Mouse (Mus musculus) C2C12 (cell line): ENCODE measurements around the gene Irgq.

Experiments
- CTCF ChIP-seq: IDR thresholded peaks from one replicate; pipeline ENCODE4 v1.5.1; 2011; ENCODE audit not compliant: control insufficient read depth, insufficient read depth, insufficient read length
- MYOD1 ChIP-seq: IDR thresholded peaks from one replicate; pipeline ENCODE4 v1.6.1; 2011; ENCODE audit warnings: low read depth; ENCODE audit not compliant: control insufficient read depth, insufficient read length

DNA sequence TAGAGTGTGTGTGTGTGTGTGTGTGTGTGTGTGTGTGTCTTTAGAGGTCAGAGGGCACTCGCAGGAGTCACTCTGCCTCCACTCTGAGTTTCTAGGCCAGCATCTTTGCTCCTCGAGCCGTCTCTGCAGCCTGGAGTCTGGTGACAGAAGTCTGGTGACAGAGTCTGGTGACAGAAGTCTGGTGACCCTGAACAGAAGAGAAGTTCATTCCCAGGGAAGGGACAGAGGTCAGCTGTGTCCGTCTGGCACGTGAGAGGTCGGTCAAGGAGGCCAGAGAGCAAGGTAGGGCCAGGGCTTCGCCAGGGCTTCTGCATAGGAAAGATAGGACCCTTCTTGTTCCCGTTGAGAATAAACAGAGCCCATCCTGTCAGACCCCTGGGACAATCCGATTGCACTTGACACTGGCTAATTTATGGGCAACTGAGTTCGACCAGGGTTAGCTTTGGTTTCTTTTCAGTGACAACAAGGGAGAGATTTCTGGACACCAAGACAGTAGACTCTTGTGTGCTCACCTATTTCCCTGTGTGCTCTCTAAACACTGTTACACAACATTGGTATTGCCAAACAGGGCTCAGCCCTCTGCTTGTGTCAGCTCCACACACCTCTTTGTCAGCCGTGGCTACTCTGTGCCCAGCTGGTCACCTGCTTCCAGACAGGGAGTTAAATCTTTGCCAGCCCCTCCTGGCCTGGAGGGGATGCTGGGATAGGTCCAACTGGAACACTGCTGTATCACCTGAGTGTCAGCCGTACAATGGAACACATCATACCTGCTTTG lies 21.7 kb downstream of the Irgq start:
- TF ChIP-seq MYOD1, result no peak
- TF ChIP-seq CTCF, result no peak
